8 mouse cellular contexts compared by ENCODE assay signal in the genomic region with DNA sequence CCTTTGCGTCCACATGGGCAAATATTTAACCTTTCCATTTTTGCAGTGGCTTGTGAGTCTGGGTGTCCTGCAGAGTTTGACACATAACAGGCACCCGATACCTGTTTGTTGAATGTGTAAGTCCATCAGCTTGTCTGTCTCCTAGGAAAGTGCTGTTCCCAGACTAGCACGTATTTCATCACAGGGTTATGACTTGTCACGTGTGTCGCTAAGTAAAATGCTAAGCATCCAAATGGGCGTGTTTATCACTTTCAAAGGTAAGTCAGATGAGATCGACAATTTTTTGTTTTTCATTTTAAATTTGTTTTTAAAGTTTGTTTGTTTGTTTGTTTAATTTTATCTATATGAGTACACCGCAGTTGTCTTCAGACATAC. TPM values are rescaled to one million over a fixed set of nuclear protein-coding genes. Genes with fewer than 3 reads are reported as not detected.
DNase-seq lines count a peak whose midpoint lies in the region; ATAC-seq and TF ChIP-seq lines count a peak whose summit lies in the region.

No protein-coding gene starts in this region.

- peak overlapping the region; percentile 76 for H3K4me2 ChIP-seq in heart, postnatal 0 days (ENCODE audit: low read depth, low read length)
- H3K4me2 ChIP-seq in embryonic facial prominence, embryonic 11.5 days (ENCODE audit: low read depth, low read length) = peak overlapping the region; percentile 76
- peak overlapping the region; percentile 90 for H3K4me2 ChIP-seq in intestine, embryonic 14.5 days (ENCODE audit: low read length)
- H3K4me2 ChIP-seq in midbrain, embryonic 15.5 days = peak overlapping the region; percentile 50

- H3K27ac ChIP-seq in heart, postnatal 0 days (ENCODE audit: low read depth) = no peak overlapping the region
- no peak overlapping the region for H3K27ac ChIP-seq in embryonic facial prominence, embryonic 11.5 days (replicated peaks; ENCODE audit: low read depth, low read length)
- H3K27ac ChIP-seq in intestine, embryonic 14.5 days (ENCODE audit: low read depth) = no peak overlapping the region
- H3K27ac ChIP-seq in midbrain, embryonic 15.5 days = no peak overlapping the region

- H3K4me3 ChIP-seq in heart, postnatal 0 days (ENCODE audit: low read depth, low read length) = peak overlapping the region; percentile 52
- H3K4me3 ChIP-seq in embryonic facial prominence, embryonic 11.5 days (ENCODE audit: low read depth, low read length) = peak overlapping the region; percentile 44; the same call in 1 of the 2 replicates
- H3K4me3 ChIP-seq in intestine, embryonic 14.5 days (ENCODE audit: low read depth, low read length) = peak overlapping the region; percentile 44
- H3K4me3 ChIP-seq in midbrain, embryonic 15.5 days = peak overlapping the region; percentile 36

- no peaks in the 10 kb centered on the region for H3K36me3 ChIP-seq in heart, postnatal 0 days (replicated peaks; ENCODE audit: control insufficient read depth, insufficient read depth, low read length)
- no peaks in the 10 kb centered on the region for H3K36me3 ChIP-seq in embryonic facial prominence, embryonic 11.5 days (replicated peaks; ENCODE audit: control insufficient read depth, insufficient read depth, low read depth, low read length)
- no peaks in the 10 kb centered on the region for H3K36me3 ChIP-seq in intestine, embryonic 14.5 days (ENCODE audit: control insufficient read depth, insufficient read depth, low read length)
- no peaks in the 10 kb centered on the region for H3K36me3 ChIP-seq in midbrain, embryonic 15.5 days (replicated peaks)

- TF ChIP-seq EP300 in heart, postnatal 0 days (IDR thresholded peaks at IDR 0.05; ENCODE audit: low read depth) = no peak

- TF ChIP-seq CTCF in heart, postnatal 0 days (IDR thresholded peaks at IDR 0.05; ENCODE audit: low read depth) = no peak

- peak; percentile 20; the same call in 1 of the 2 replicates for ATAC-seq in heart, postnatal 0 days (ENCODE audit: insufficient read depth, low read depth)
- no peak for ATAC-seq in embryonic facial prominence, embryonic 11.5 days (replicated peaks; ENCODE audit: insufficient number of reproducible peaks, low FRiP score, low TSS enrichment, low read depth)
- peak; percentile 52; the same call in 1 of the 2 replicates for ATAC-seq in intestine, embryonic 14.5 days (replicated peaks; ENCODE audit: low FRiP score, low TSS enrichment, low read depth)
- peak; percentile 30; the same call in 1 of the 2 replicates for ATAC-seq in midbrain, embryonic 15.5 days (replicated peaks)
- ATAC-seq in frontal cortex, adult (ENCODE audit: low TSS enrichment) = no peak

- H3K9me3 ChIP-seq in heart, postnatal 0 days (replicated peaks; ENCODE audit: control insufficient read depth, low read length) = peaks cover 4% of the 10 kb centered on the region
- no peaks in the 10 kb centered on the region for H3K9me3 ChIP-seq in embryonic facial prominence, embryonic 11.5 days (replicated peaks; ENCODE audit: control insufficient read depth, low read length)
- H3K9me3 ChIP-seq in intestine, embryonic 14.5 days (ENCODE audit: control insufficient read depth, low read length) = no peaks in the 10 kb centered on the region
- H3K9me3 ChIP-seq in midbrain, embryonic 15.5 days = no peaks in the 10 kb centered on the region

- 14% methylated on average over 8 of the region's 8 CpGs for WGBS in heart, postnatal 0 days
- WGBS in embryonic facial prominence, embryonic 11.5 days = 20% methylated on average over 8 of the region's 8 CpGs
- 17% methylated on average over 8 of the region's 8 CpGs for WGBS in intestine, embryonic 14.5 days
- WGBS in midbrain, embryonic 15.5 days = 22% methylated on average over 8 of the region's 8 CpGs

- H3K4me1 ChIP-seq in heart, postnatal 0 days (ENCODE audit: control insufficient read depth, insufficient read depth) = 0 out of 2 replicates have a peak, but pooled peaks cover 4% of the 10 kb centered on the region
- no peaks in the 10 kb centered on the region for H3K4me1 ChIP-seq in embryonic facial prominence, embryonic 11.5 days (ENCODE audit: control insufficient read depth, insufficient read depth, low read length)
- 0 out of 2 replicates have a peak, but pooled peaks cover 6% of the 10 kb centered on the region for H3K4me1 ChIP-seq in intestine, embryonic 14.5 days (replicated peaks; ENCODE audit: control insufficient read depth, insufficient read depth, low read length)
- H3K4me1 ChIP-seq in midbrain, embryonic 15.5 days = peaks cover 12% of the 10 kb centered on the region

- no peaks in the 10 kb centered on the region for H3K27me3 ChIP-seq in heart, postnatal 0 days (ENCODE audit: control insufficient read depth, insufficient read depth, low read length)
- 0 out of 2 replicates have a peak, but pooled peaks cover 4% of the 10 kb centered on the region for H3K27me3 ChIP-seq in embryonic facial prominence, embryonic 11.5 days (ENCODE audit: control insufficient read depth, insufficient read depth, low read length)
- H3K27me3 ChIP-seq in intestine, embryonic 14.5 days (replicated peaks; ENCODE audit: control insufficient read depth, insufficient read depth, low read length) = peaks cover 11% of the 10 kb centered on the region; the same call in 1 of the 2 replicates
- peaks cover 17% of the 10 kb centered on the region; the same call in 1 of the 2 replicates for H3K27me3 ChIP-seq in midbrain, embryonic 15.5 days (replicated peaks)

- DNase-seq in heart, postnatal 0 days (ENCODE audit: low spot score) = peak; percentile 16
- DNase-seq in heart, adult 8-10 months (ENCODE audit: low spot score) = no peak
- DNase-seq in embryonic facial prominence, embryonic 11.5 days (ENCODE audit: low spot score) = no peak
- no peak for DNase-seq in intestine, embryonic 14.5 days (ENCODE audit: low spot score)
- DNase-seq in thymus, postnatal 36 days = no peak
- DNase-seq in urinary bladder, postnatal 10 days (ENCODE audit: low spot score) = no peak

- H3K9ac ChIP-seq in heart, postnatal 0 days (replicated peaks; ENCODE audit: low read depth, low read length) = no peak overlapping the region
- H3K9ac ChIP-seq in embryonic facial prominence, embryonic 11.5 days (replicated peaks; ENCODE audit: low read length) = no peak overlapping the region
- H3K9ac ChIP-seq in intestine, embryonic 14.5 days (ENCODE audit: low read length) = no peak overlapping the region; the same call in 1 of the 2 replicates
- H3K9ac ChIP-seq in midbrain, embryonic 15.5 days = no peak overlapping the region

RNA-seq across cellular contexts. Expression of a gene that starts 0.2 kb away (rescaled TPM):
- 45.3 and 46.0 TPM in 2 replicates for total RNA-seq in heart, postnatal 0 days (2014; rRNA removed; ENCODE audit: low replicate concordance)
- polyA plus RNA-seq in heart, postnatal 0 days (2015; fragmentation: Nextera tagmentation; extraction: Ambion mirVana) = 51.2 and 57.3 TPM in 2 replicates
- total RNA-seq in heart, adult 8-10 months (2022) = 10 to 100 TPM; 12.6 to 21.0 (median 17.3) TPM
- 73.4 and 74.4 TPM in 2 replicates for polyA plus RNA-seq in embryonic facial prominence, embryonic 11.5 days (2014; fragmentation: Nextera tagmentation; extraction: Ambion mirVana)
- polyA plus RNA-seq in intestine, embryonic 14.5 days (2014; fragmentation: Nextera tagmentation; extraction: Ambion mirVana) = 90.6 and 99.5 TPM in 2 replicates
- polyA plus RNA-seq in midbrain, embryonic 15.5 days (2015; fragmentation: Nextera tagmentation; extraction: Ambion mirVana) = 150 and 154 TPM in 2 replicates

RNA-seq across cellular contexts. Expression of a gene that starts 2.0 kb away (rescaled TPM):
- total RNA-seq in heart, postnatal 0 days (2014; rRNA removed; ENCODE audit: low replicate concordance) = not detected in 2 replicates
- 0.04 and 0.05 TPM in 2 replicates for polyA plus RNA-seq in heart, postnatal 0 days (2015; fragmentation: Nextera tagmentation; extraction: Ambion mirVana)
- total RNA-seq in heart, adult 8-10 months (2022) = under 1 TPM; 0.05 to 0.16 (median 0.10) TPM
- not detected in 2 replicates for polyA plus RNA-seq in embryonic facial prominence, embryonic 11.5 days (2014; fragmentation: Nextera tagmentation; extraction: Ambion mirVana)
- polyA plus RNA-seq in intestine, embryonic 14.5 days (2014; fragmentation: Nextera tagmentation; extraction: Ambion mirVana) = not detected in 2 replicates
- not detected in 2 replicates for polyA plus RNA-seq in midbrain, embryonic 15.5 days (2015; fragmentation: Nextera tagmentation; extraction: Ambion mirVana)

RNA-seq across cellular contexts. Expression of a gene that starts 42.5 kb away (rescaled TPM):
- not detected in 2 replicates for total RNA-seq in heart, postnatal 0 days (2014; rRNA removed; ENCODE audit: low replicate concordance)
- polyA plus RNA-seq in heart, postnatal 0 days (2015; fragmentation: Nextera tagmentation; extraction: Ambion mirVana) = not detected in 2 replicates
- not detected for total RNA-seq in heart, adult 8-10 months (2022)
- 0.42 TPM in 1 of 2 replicates, not detected in the other for polyA plus RNA-seq in embryonic facial prominence, embryonic 11.5 days (2014; fragmentation: Nextera tagmentation; extraction: Ambion mirVana)
- 0.35 TPM in 1 of 2 replicates, not detected in the other for polyA plus RNA-seq in intestine, embryonic 14.5 days (2014; fragmentation: Nextera tagmentation; extraction: Ambion mirVana)
- polyA plus RNA-seq in midbrain, embryonic 15.5 days (2015; fragmentation: Nextera tagmentation; extraction: Ambion mirVana) = not detected in 2 replicates

RNA-seq across cellular contexts. Expression of a gene that starts 44.4 kb away (rescaled TPM):
- 13.8 TPM in 1 of 2 replicates, not detected in the other for total RNA-seq in heart, postnatal 0 days (2014; rRNA removed; ENCODE audit: low replicate concordance)
- polyA plus RNA-seq in heart, postnatal 0 days (2015; fragmentation: Nextera tagmentation; extraction: Ambion mirVana) = 0.49 and 0.80 TPM in 2 replicates
- total RNA-seq in heart, adult 8-10 months (2022) = 10 to 100 TPM; 15.3 to 19.4 (median 18.4) TPM
- 0.10 TPM in 1 of 2 replicates, not detected in the other for polyA plus RNA-seq in embryonic facial prominence, embryonic 11.5 days (2014; fragmentation: Nextera tagmentation; extraction: Ambion mirVana)
- polyA plus RNA-seq in intestine, embryonic 14.5 days (2014; fragmentation: Nextera tagmentation; extraction: Ambion mirVana) = 0.08 TPM in 1 of 2 replicates, not detected in the other
- 0.12 and 0.17 TPM in 2 replicates for polyA plus RNA-seq in midbrain, embryonic 15.5 days (2015; fragmentation: Nextera tagmentation; extraction: Ambion mirVana)

Comparison
In these comparisons a context has a peak if more than half of its experiments do, and no peak if none do; other contexts are left out.
1. ATAC-seq: peak in heart, postnatal 0 days (single experiment), intestine, embryonic 14.5 days (single experiment) and midbrain, embryonic 15.5 days (single experiment); none in embryonic facial prominence, embryonic 11.5 days (single experiment) and frontal cortex, adult (single experiment).
2. Peak in every context shown above with its lines, with median percentiles within 50 percentile points of each other: H3K4me2 ChIP-seq and H3K4me3 ChIP-seq.